Mouse (Mus musculus) right cerebral cortex, postnatal 14 days (tissue): ENCODE data around the gene Col6a4.

Experiments
- DNase-seq: peaks from one replicate; pipeline ENCODE4 v3.0.0; 2022

The Col6a4 gene

GRCm38 (mm10) chr9:105949755-105950154 lies 146.8 kb downstream of the Col6a4 start:
- DNase-seq, result no peak

DNA sequence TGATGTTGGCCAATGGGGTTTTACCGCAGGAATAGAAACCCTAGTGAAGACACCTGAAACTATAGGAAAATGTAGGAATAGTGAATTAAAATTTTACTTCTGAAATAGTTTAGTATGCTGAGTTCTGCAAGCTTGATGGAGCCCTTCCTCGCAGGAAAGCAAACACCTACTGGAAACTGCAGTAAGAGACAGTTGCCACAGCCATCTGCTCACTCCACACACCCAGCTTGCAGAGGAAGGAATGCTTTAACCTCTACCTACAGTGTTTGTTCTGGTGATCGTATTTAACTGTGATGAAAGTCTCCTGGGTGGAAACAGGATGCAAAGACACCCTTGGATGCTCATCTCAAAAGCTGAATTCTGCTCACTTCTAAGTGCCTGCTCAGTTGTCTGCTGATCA lies 149.0 kb downstream of the Col6a4 start:
- peak; percentile 14 for DNase-seq
